Mouse (Mus musculus): ENCODE results near the gene Gdi1.

- TF ChIP-seq CTCF (IDR thresholded peaks at IDR 0.05; ENCODE audit: insufficient read depth, low read depth, low read length) (no peak), POLR2A (IDR thresholded peaks at IDR 0.05; ENCODE audit: insufficient read depth, low read depth, low read length) (no peak)
These were observed 54.4 kb downstream of the Gdi1 start for GRCm38 (mm10) chrX:74359171-74359570.

All from olfactory bulb, adult 2 months (tissue).